Mouse (Mus musculus): ENCODE measurements at regions not wholly inside any gene's neighbourhood (a gene's known extent, or its start where the extent isn't known, plus 50 kb on each side); places are given as distances from the start of the nearest gene placed in this dataset.
A peak's percentile ranks its signal among the peaks of the same experiment; 100 is the strongest.

- intact Hi-C loops (cut with DNase I) = no loop called here
- peak in 1 of 2 experiments; percentile 23 for DNase-seq (ENCODE audit: low spot score in 2 of 2)
Measured at GRCm38 (mm10) chr5:42575971-42576370, 508.2 kb downstream of the Gm16223 start.

- no peak for DNase-seq (ENCODE audit: low spot score in 2 of 2)
- intact Hi-C loops (cut with DNase I) = no loop called here
Measured at GRCm38 (mm10) chr5:42578208-42578844, 510.6 kb downstream of the Gm16223 start.

GRCm38 (mm10) chr5:42620698-42621097 is 552.9 kb downstream of the Gm16223 start:
- no peak for DNase-seq (ENCODE audit: low spot score in 2 of 2)
- intact Hi-C loops (cut with DNase I) = no loop called here

- intact Hi-C loops (cut with DNase I) = no loop called here
- DNase-seq (ENCODE audit: low spot score in 2 of 2) = no peak
Measured at GRCm38 (mm10) chr5:42636162-42636823, 568.5 kb downstream of the Gm16223 start.

GRCm38 (mm10) chr5:42656460-42656859 is 576.5 kb upstream of the Cpeb2 start:
- intact Hi-C loops (cut with DNase I) = no loop called here
- DNase-seq (ENCODE audit: low spot score in 2 of 2) = no peak

- intact Hi-C loops (cut with DNase I) = no loop called here
- DNase-seq (ENCODE audit: low spot score in 2 of 2) = no peak
Measured at GRCm38 (mm10) chr5:42659994-42660393, 573.0 kb upstream of the Cpeb2 start.

- DNase-seq (ENCODE audit: low spot score in 2 of 2) = no peak
- intact Hi-C loops (cut with DNase I) = no loop called here
Measured at GRCm38 (mm10) chr5:42679617-42680016, 553.4 kb upstream of the Cpeb2 start.

- peak in 1 of 2 experiments; percentile 3 for DNase-seq (ENCODE audit: low spot score in 2 of 2)
- intact Hi-C loops (cut with DNase I) = no loop called here
Measured at GRCm38 (mm10) chr5:42685356-42686057, 547.5 kb upstream of the Cpeb2 start.

GRCm38 (mm10) chr5:42687176-42687575 is 545.8 kb upstream of the Cpeb2 start:
- DNase-seq (ENCODE audit: low spot score in 2 of 2) = no peak
- intact Hi-C loops (cut with DNase I) = no loop called here

All from left cerebral cortex, postnatal 25 days (tissue).